Mouse (Mus musculus): Measurements from ENCODE around the gene Mapk1ip1l. TPM values are rescaled to one million over a fixed set of nuclear protein-coding genes. Genes with fewer than 3 reads are reported as not detected.
"Not testable (repeated sequence)": the region's sequence is repeated elsewhere in the genome, so short reads cannot be mapped to it uniquely, and the experiment has no call there.

Gene Mapk1ip1l
- polyA plus RNA-seq, 1 experiment from 2014 or later = 73.1 TPM

DNA sequence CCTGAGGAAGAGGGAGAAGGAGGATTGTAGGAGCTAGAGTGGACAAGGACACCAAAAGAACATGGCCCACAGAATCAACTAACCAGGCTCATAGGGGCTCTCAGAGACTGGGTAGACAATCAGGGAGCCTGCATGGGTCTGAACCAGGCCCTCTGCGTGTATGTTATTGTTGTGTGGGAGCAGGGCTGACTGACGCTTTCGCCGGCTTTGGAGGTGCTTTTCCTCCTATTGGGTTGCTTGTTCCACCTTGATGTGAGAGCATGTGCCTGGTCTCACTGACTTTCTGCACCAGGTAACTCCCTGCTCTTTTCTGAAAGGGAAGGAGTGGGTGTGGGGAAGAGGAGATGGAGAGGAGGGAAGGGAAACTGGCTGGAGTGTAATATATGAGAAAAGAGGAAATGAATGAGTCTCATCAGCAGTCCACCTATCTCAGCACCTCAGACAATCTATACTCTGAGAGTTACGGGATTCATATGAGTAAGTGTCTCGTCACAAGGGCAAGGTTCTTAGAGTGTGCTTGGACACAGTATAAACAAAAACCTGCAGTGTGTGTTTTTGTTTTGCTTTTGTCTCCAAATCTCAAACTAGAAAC lies 6.8 kb downstream of the Mapk1ip1l start:
- no peaks in the 10 kb centered on the region for H3K9me3 ChIP-seq
- WGBS = 91% methylated on average over 6 of the region's 6 CpGs
- no peak overlapping the region for H3K4me3 ChIP-seq
- peaks cover 36% of the 10 kb centered on the region for H3K36me3 ChIP-seq
- H3K27me3 ChIP-seq = no peaks in the 10 kb centered on the region
- H3K4me2 ChIP-seq = no peak overlapping the region
- peaks cover 3% of the 10 kb centered on the region for H3K4me1 ChIP-seq
- H3K9ac ChIP-seq = no peak overlapping the region
- no peak for ATAC-seq (ENCODE audit: insufficient number of reproducible peaks, insufficient read depth, low FRiP score, low TSS enrichment, low read depth)
- no peak overlapping the region for H3K27ac ChIP-seq

- no peak for ATAC-seq (ENCODE audit: insufficient number of reproducible peaks, insufficient read depth, low FRiP score, low TSS enrichment, low read depth)
- no peak overlapping the region for H3K4me3 ChIP-seq
- no peaks in the 10 kb centered on the region for H3K9me3 ChIP-seq
- H3K9ac ChIP-seq = no peak overlapping the region
- no peaks in the 10 kb centered on the region for H3K4me1 ChIP-seq
- 84% methylated on average over 4 of the region's 4 CpGs for WGBS
- H3K27ac ChIP-seq = no peak overlapping the region
- peaks cover 46% of the 10 kb centered on the region for H3K36me3 ChIP-seq
- H3K4me2 ChIP-seq = no peak overlapping the region
- H3K27me3 ChIP-seq = no peaks in the 10 kb centered on the region
Observed at GRCm38 (mm10) chr14:47305933-47306332, 7.9 kb downstream of the Mapk1ip1l start.

- H3K4me3 ChIP-seq = no peak overlapping the region
- H3K27ac ChIP-seq = no peak overlapping the region
- WGBS = 86% methylated on average over 3 of the region's 3 CpGs
- H3K4me1 ChIP-seq = no peaks in the 10 kb centered on the region
- ATAC-seq (ENCODE audit: insufficient number of reproducible peaks, insufficient read depth, low FRiP score, low TSS enrichment, low read depth) = no peak
- peaks cover 53% of the 10 kb centered on the region for H3K36me3 ChIP-seq
- H3K9ac ChIP-seq = no peak overlapping the region
- no peaks in the 10 kb centered on the region for H3K9me3 ChIP-seq
- no peak overlapping the region for H3K4me2 ChIP-seq
- no peaks in the 10 kb centered on the region for H3K27me3 ChIP-seq
Observed at GRCm38 (mm10) chr14:47307669-47308068, 9.6 kb downstream of the Mapk1ip1l start.

GRCm38 (mm10) chr14:47309061-47309460 lies 11.0 kb downstream of the Mapk1ip1l start:
- no peak overlapping the region for H3K9ac ChIP-seq
- 100% methylated on average over 1 of the region's 1 CpGs for WGBS
- ATAC-seq (ENCODE audit: insufficient number of reproducible peaks, insufficient read depth, low FRiP score, low TSS enrichment, low read depth) = no peak
- H3K36me3 ChIP-seq = peaks cover 63% of the 10 kb centered on the region
- no peak overlapping the region for H3K4me3 ChIP-seq
- no peaks in the 10 kb centered on the region for H3K9me3 ChIP-seq
- H3K27ac ChIP-seq = no peak overlapping the region
- H3K27me3 ChIP-seq = no peaks in the 10 kb centered on the region
- H3K4me1 ChIP-seq = no peaks in the 10 kb centered on the region
- no peak overlapping the region for H3K4me2 ChIP-seq

- no peak overlapping the region for H3K4me3 ChIP-seq
- no peaks in the 10 kb centered on the region for H3K27me3 ChIP-seq
- WGBS = 95% methylated on average over 18 of the region's 18 CpGs
- H3K9me3 ChIP-seq = no peaks in the 10 kb centered on the region
- H3K9ac ChIP-seq = no peak overlapping the region
- no peak overlapping the region for H3K4me2 ChIP-seq
- H3K36me3 ChIP-seq = peaks cover 62% of the 10 kb centered on the region
- no peak overlapping the region for H3K27ac ChIP-seq
- ATAC-seq (ENCODE audit: insufficient number of reproducible peaks, insufficient read depth, low FRiP score, low TSS enrichment, low read depth) = no peak
- no peaks in the 10 kb centered on the region for H3K4me1 ChIP-seq
Observed at GRCm38 (mm10) chr14:47310342-47311181, 12.5 kb downstream of the Mapk1ip1l start.

GRCm38 (mm10) chr14:47319362-47319761 lies 21.3 kb downstream of the Mapk1ip1l start:
- peaks cover 54% of the 10 kb centered on the region for H3K36me3 ChIP-seq
- no peaks in the 10 kb centered on the region for H3K27me3 ChIP-seq
- H3K4me2 ChIP-seq = no peak overlapping the region
- H3K9ac ChIP-seq = no peak overlapping the region
- no peaks in the 10 kb centered on the region for H3K4me1 ChIP-seq
- H3K9me3 ChIP-seq = no peaks in the 10 kb centered on the region
- H3K4me3 ChIP-seq = no peak overlapping the region
- 88% methylated on average over 5 of the region's 5 CpGs for WGBS
- no peak for ATAC-seq (ENCODE audit: insufficient number of reproducible peaks, insufficient read depth, low FRiP score, low TSS enrichment, low read depth)
- H3K27ac ChIP-seq = no peak overlapping the region

DNA sequence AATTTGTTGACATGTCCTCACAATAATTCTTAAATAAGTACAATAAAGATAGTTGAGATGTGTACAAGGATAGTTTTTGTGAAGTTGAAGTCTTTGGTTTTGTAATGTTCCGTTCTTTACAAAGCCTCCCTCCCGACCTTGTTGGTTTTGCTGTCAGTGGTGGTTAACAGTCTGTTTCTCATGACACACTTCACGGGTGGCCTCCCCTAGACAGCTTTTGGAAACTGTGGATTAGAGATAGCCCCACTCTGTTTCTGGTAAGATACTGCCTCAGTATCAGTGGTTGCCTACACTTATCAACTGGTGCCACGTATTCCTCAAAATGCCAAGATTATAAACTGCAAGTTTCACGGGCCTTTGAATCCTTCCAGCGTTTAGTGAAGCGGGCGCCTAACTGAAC lies 23.5 kb downstream of the Mapk1ip1l start:
- H3K27me3 ChIP-seq; ATAC-seq (ENCODE audit: insufficient number of reproducible peaks, insufficient read depth, low FRiP score, low TSS enrichment, low read depth); H3K4me2 ChIP-seq; H3K27ac ChIP-seq; H3K9ac ChIP-seq; H3K9me3 ChIP-seq; H3K4me1 ChIP-seq; H3K4me3 ChIP-seq: not testable (repeated sequence)
- peaks cover 51% of the 10 kb centered on the region for H3K36me3 ChIP-seq
- WGBS = 88% methylated on average over 7 of the region's 8 CpGs

GRCm38 (mm10) chr14:47325965-47326761 lies 28.1 kb downstream of the Mapk1ip1l start:
- H3K36me3 ChIP-seq = peaks cover 24% of the 10 kb centered on the region
- no peak for ATAC-seq (ENCODE audit: insufficient number of reproducible peaks, insufficient read depth, low FRiP score, low TSS enrichment, low read depth)
- H3K9me3 ChIP-seq = no peaks in the 10 kb centered on the region
- no peaks in the 10 kb centered on the region for H3K27me3 ChIP-seq
- H3K27ac ChIP-seq = no peak overlapping the region
- 86% methylated on average over 9 of the region's 9 CpGs for WGBS
- H3K4me1 ChIP-seq = no peaks in the 10 kb centered on the region
- H3K4me3 ChIP-seq = no peak overlapping the region
- no peak overlapping the region for H3K9ac ChIP-seq
- no peak overlapping the region for H3K4me2 ChIP-seq

DNA sequence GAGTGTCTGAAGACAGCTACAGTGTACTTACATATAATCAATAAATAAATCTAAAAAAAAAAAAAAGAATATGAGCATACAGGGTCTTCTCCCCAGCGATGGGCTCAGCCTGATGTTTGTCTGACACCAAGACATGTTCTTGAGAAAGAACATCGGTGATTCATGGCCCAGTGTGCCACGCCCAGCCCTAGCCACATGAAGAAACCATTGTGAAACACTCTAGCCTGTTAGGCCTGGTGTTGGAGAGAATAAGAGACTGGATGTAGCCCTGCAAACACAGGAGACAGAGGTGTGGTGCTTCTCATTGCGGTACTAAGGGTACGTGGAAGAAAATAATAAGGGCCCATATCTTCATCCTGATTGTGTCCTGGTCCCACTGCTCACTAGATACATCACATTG lies 29.3 kb downstream of the Mapk1ip1l start:
- WGBS = 91% methylated on average over 5 of the region's 5 CpGs

DNA sequence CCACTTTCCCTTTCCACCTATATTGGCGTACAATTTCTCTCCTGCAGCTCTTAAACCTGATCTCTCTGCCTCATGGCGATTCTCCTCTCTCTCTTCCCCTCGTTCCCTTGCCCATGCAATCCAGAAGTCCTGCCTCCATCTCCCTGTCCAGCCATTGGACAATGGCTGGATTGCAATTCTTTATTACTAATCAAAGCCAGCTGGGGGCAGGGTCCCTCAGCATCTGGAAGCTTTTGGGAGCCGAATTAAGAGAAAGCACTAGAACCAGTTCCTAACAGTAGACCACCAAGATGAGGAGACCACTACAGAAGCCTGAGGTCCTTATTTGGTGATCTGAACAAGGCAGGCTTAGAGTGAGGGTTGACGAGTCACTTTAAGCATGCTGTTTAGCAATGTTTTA lies 33.9 kb downstream of the Mapk1ip1l start:
- Histone ChIP-seq H3K4me1 (peaks cover 6% of the 10 kb centered on the region), H3K9ac (no peak overlapping the region), H3K4me3 (no peak overlapping the region), H3K9me3 (no peaks in the 10 kb centered on the region), H3K27me3 (no peaks in the 10 kb centered on the region), H3K36me3 (no peaks in the 10 kb centered on the region), H3K4me2 (no peak overlapping the region), H3K27ac (no peak overlapping the region)
- WGBS = 21% methylated on average over 5 of the region's 5 CpGs
- ATAC-seq (ENCODE audit: insufficient number of reproducible peaks, insufficient read depth, low FRiP score, low TSS enrichment, low read depth) = no peak

More for the DNA sequence above, 29.3 kb downstream of the Mapk1ip1l start:
- Histone ChIP-seq H3K4me3 (no peak overlapping the region), H3K4me1 (peaks cover 6% of the 10 kb centered on the region), H3K36me3 (peaks cover 21% of the 10 kb centered on the region), H3K4me2 (no peak overlapping the region), H3K27ac (no peak overlapping the region), H3K27me3 (no peaks in the 10 kb centered on the region), H3K9ac (no peak overlapping the region), H3K9me3 (no peaks in the 10 kb centered on the region)
- no peak for ATAC-seq (ENCODE audit: insufficient number of reproducible peaks, insufficient read depth, low FRiP score, low TSS enrichment, low read depth)

GRCm38 (mm10) chr14:47334819-47335218 lies 36.8 kb downstream of the Mapk1ip1l start:
- no peaks in the 10 kb centered on the region for H3K36me3 ChIP-seq
- ATAC-seq (ENCODE audit: insufficient number of reproducible peaks, insufficient read depth, low FRiP score, low TSS enrichment, low read depth) = no peak
- H3K27ac ChIP-seq = no peak overlapping the region
- no peaks in the 10 kb centered on the region for H3K9me3 ChIP-seq
- no peak overlapping the region for H3K4me2 ChIP-seq
- no peaks in the 10 kb centered on the region for H3K27me3 ChIP-seq
- WGBS = 75% methylated on average over 4 of the region's 4 CpGs
- H3K4me3 ChIP-seq = no peak overlapping the region
- peaks cover 6% of the 10 kb centered on the region for H3K4me1 ChIP-seq
- H3K9ac ChIP-seq = no peak overlapping the region
